Mouse (Mus musculus) heart, postnatal 0 days (tissue): ENCODE results near the gene Acacb.

Experiments used
- CTCF ChIP-seq: IDR thresholded peaks from 2 replicates; pipeline ENCODE4 v1.5.1; 2016; ENCODE audit warnings: antibody characterized with exemption, control low read depth, low read depth
- EP300 ChIP-seq: IDR thresholded peaks from 2 replicates; pipeline ENCODE4 v1.6.1; 2016; ENCODE audit warnings: antibody characterized with exemption, low read depth

- no peak; the same call in 1 of the 2 replicates for TF ChIP-seq CTCF
- no peak for TF ChIP-seq EP300
Observed at GRCm38 (mm10) chr5:114173877-114174581, 27.7 kb downstream of the Acacb start.
